Mouse (Mus musculus) gastrocnemius, adult 8-10 months (tissue): ENCODE measurements around the gene Kpnb1. TPM values are rescaled to one million over a fixed set of nuclear protein-coding genes. Genes with fewer than 3 reads are reported as not detected.
"Not testable (repeated sequence)": the region's sequence is repeated elsewhere in the genome, so short reads cannot be mapped to it uniquely, and the experiment has no call there.

Experiments used
- DNase-seq, 2 experiments: peaks; one replicate each; pipeline ENCODE4 v3.0.0; 2022; ENCODE audit warnings: low spot score in 2 of 2
- total RNA-seq, 4 experiments: library from RNA; stranded (reverse); gene quantifications; 2 replicates each; pipeline ENCODE4 v1.2.4; 2022

Gene Kpnb1
- 10 to 100 TPM; 44.0 to 55.2 (median 46.2) TPM for total RNA-seq

DNA sequence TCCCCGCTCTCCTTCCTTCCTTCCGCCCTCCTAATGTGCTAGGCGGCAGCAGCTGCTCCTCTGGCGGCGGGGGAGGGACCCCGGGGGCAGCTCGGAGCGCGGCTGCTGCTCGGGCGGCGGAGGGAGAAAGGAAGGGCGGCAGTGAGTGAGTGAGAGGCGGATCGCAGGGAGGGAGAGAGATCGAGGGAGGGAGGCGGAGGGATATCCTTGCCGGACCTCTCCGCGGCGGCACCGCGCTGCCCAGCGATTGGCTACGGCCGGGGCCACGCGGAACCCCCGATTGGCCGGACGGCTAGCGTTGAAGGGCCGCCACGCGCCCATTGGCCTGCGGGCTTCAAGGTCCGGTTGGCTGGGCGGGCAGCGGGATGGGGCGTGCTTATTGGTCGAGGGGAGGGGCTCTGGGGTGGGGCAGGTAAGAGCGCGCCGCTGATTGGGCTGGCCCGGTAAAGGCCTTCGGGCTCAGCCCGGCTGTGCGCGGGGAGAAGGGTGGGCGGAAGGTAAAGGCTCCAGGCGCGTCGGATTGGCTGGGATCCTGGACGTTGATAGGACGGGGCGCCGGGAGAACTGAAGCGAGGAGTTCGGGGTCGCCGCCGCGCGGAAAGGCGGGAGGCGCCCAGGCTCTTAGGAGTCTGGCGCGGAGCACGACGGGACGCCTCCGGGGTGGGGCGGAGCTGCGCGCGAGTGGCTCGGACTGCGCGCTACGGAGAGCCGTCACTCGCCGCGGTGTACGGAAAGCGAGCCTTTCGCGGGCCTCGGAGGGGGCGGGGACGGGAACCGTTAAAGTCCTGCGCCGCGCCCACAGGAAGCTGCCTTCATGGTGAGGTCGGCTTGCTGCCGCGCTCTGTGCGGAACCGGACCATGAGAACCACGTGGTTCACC is at the start of gene Kpnb1:
TSS of gene Kpnb1 (minus strand) at position 118 of the 879 bp plus-strand sequence.
- DNase-seq: peak; percentile 97 to 99

- no peak for DNase-seq
Measured at GRCm38 (mm10) chr11:97232436-97232835, 44.8 kb upstream of the Kpnb1 start.

DNA sequence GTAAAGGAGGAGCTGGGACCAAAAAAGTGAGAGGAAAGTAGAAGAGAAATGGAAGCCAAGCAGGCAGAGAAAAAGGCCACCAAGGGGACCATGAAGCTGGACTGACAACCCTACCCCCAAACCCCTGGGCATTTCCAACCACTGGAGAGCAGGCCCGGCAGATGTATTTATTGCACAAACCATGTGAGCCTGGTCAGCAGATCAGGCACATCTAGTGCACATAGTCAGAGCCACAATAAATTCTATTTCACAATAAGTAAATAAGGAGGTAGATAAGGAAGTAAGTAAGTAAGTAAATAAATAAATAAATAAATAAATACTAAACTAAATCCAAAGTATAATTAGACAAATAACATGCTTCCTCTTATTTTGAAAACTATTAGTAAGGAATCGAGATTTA is 41.7 kb upstream of the Kpnb1 start:
- DNase-seq: no peak

- DNase-seq: no peak
Measured at GRCm38 (mm10) chr11:97228985-97229384, 41.3 kb upstream of the Kpnb1 start.

GRCm38 (mm10) chr11:97226131-97226530 is 38.5 kb upstream of the Kpnb1 start:
- no peak for DNase-seq

GRCm38 (mm10) chr11:97223485-97223884 is 35.8 kb upstream of the Kpnb1 start:
- DNase-seq: no peak

DNA sequence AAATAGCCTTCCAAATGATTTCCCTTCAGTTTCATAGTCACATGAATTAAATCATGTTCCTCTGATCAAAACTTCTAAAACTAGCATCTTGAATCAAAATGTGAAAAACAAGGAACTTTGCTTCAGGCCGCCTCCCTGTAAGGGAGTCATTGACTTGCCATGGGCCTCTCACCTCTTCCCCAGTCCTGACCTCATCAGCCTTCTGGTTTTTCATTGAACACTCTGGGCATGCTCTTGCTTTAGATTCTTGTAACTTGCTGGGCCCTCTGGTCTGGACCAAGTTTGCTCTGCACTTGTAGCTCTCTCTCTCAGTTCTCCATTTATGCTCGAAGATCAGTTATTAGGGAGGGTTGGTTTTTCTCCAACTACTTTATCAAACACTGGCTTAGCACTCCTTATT is 33.9 kb upstream of the Kpnb1 start:
- no peak for DNase-seq

DNA sequence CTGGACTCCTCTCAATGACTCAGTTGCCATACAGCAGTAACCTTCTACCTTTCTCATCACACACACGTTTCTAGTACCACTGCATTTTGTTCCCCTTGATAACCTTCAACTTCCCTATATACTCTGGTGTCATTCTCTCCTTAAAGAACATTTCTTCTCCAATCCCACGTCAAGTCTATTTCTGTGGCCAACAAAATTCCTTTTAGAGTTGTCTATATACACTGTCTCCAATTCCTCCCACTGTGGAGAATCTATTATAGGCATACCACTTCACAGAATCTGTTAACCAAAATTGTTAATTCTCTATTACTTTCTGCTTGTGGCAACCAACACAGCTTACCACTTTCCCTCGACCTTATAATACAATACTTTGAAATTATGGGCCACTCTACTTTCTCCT is 32.5 kb upstream of the Kpnb1 start:
- DNase-seq: no peak

DNA sequence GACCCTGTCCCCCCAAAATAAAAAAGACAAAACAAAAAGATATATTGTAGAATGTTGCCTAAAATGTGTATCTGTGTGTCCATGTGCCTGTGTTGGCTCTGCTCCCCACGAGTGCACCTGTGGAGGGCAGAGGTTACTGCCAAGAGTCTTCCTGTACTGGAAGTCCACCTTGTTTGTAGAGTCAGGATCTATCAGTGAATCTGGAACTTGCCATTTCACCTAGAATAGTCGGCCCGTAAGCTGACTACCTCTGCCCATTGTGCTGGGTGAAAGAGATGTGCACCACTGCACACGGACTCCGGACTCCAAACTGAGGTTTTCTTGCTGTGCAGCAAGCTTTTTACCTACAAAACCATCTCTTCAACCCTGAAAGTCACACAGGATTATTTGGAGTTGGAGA is 26.7 kb upstream of the Kpnb1 start:
- DNase-seq: no peak

DNA sequence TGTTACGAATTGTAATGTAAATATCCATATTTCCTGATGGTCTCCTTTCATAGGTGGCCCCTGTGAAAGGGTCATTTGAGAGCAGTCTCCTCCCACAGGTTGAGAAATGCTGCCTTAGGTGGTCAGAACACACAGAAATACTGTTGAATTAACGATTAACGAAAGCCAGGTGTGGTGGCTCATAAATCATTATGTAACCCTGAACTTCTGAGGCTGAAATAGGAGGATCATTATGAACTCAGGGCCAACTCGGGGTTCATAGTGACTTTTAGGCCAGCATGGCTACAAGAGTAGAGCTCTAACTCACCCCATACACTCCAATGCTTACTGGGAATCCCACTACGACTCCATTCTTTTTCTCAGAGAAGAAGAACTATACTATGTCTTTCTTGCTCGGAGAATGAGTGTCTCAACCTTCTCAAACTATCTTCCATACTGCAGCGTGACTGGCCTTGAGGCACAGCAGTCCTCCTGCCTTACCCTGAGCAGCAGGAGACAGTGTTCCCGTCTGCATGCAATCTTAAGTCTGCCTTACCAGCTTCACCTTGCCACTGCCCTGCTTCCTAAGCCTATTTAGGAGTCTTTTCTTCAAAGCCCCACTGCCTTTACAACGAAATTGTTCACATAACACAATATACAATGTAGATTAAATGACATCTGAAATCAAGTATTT is 23.2 kb upstream of the Kpnb1 start:
- no peak for DNase-seq

GRCm38 (mm10) chr11:97207011-97207422 is 19.3 kb upstream of the Kpnb1 start:
- DNase-seq: no peak

DNA sequence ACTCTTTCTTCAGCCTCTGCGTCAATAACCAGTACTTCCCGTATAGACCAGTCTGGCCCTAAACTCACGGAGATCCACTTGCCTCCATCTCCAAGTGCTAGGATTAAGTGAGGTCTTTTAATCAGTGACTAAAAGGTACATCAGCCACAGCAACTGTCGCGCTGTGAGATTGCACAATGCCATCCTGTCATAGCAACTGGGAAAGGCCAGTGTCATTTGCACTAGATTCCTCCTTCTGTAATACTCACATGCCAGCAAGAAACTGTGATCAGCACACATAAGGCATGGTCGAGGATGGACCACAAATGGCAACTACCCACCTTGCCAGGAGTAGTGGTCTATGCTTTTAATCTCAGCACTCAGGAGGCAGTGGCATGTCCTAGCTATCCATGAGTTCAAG is 11.8 kb upstream of the Kpnb1 start:
- DNase-seq: no peak

GRCm38 (mm10) chr11:97198601-97199000 is 10.9 kb upstream of the Kpnb1 start:
- DNase-seq: peak in 1 of 2 experiments; percentile 17

- no peak for DNase-seq
Measured at GRCm38 (mm10) chr11:97197021-97197420, 9.3 kb upstream of the Kpnb1 start.

- no peak for DNase-seq
Measured at GRCm38 (mm10) chr11:97196541-97196940, 8.9 kb upstream of the Kpnb1 start.

DNA sequence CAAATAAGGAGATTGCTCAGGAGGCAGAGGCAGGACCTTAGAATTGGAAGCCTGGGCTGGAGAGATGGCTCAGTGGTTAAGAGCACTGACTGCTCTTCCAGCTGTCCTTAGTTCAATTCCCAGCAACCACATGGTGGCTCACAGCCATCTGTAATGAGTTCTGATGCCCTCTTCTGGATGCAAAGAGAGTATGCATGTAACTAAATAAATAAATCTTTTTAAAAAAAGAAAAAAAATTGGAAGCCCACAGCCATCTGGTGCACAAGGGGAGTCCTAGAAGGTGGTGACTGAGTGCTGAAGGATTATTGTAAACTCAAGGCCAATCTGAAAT is 4.9 kb upstream of the Kpnb1 start:
- DNase-seq: no peak

DNA sequence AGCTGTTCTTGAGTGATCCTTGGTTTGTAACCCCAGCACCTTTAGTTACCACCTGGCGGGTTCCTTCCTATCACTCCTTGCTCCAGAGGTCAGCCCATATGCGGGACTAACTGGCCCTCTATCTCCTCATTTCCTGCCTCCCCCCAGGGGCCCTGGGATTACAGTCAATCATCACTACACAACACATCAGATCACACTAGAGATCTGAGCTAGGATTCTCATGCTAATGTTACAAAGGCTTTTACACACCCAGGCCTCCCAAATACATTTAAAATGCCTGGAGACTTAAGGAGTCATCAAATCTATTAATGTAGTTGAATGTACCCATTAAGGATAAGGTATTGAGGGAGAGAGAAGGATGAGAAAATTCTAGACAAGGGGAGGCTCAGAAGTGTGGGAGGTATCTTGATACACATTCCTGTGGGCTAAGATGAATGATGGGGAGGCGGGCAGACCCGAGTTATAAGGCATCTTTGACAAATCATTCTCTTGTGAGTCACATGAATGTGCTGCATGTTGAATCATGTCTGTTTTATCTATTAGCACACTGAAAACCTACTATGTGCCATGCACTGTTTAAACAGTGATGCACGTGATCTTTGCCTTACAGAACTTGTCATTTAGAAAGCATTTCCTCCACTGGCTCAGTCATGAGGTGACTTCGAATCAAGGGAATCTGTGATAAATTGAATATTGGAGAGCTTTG is 4.4 kb upstream of the Kpnb1 start:
- no peak for DNase-seq

DNA sequence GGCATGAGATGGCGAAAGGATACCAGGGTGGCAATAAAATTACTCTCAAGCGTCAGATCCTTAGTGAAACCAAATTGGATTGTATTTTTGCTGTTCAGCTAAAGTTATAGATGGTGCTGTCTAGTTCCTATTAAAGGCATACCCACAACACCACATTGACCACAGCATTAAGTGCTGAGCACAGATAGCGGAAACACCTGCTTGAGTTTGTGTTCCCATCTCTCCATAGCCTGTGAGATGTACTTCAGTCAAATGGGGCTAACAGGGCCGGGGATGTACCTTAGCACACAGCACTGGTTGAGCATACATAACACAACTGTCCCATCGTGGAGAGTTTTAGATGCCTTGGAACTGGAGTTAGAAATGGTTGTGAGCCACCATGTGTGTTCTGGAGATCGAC is 3.3 kb upstream of the Kpnb1 start:
- DNase-seq: no peak

- not testable (repeated sequence) for DNase-seq
Measured at GRCm38 (mm10) chr11:97189645-97190044, 2.0 kb upstream of the Kpnb1 start.

DNA sequence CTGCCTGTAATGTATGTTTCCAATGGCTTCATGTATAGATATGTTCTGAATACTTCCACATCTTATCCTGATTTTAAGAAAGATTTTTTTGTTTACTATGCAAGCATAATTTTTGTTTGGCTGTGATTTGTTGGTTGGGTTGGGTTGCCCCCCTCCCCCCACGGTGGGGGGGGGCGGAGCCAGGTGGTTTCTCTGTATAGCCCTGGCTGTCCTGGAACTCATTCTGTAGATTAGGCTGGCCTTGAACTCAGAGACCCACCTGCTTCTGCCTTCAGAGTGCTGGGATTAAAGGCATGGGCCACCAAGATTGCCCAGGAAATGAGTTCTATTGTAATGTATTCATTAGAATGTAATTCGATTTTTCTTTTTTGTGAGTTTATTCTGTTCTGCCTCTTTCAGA is 1.6 kb upstream of the Kpnb1 start:
- DNase-seq: no peak

DNA sequence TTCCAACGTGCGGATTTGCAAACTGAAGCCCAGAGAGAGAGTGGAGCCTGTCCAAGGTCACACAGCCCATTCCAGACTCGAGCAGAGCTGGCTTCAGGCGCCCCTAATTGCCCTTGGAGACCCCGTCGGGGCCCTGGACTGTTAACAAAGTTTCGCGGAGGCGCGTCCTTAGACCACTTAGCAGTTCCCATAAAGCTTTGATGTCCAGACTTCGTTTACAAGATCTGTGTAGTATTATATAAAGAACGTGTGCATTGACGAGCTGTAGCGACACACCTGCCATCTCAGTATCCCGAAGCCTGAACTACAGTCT is 918 bp upstream of the Kpnb1 start:
- no peak for DNase-seq

- DNase-seq: peak; percentile 92 to 96
Measured at GRCm38 (mm10) chr11:97186947-97187763, 526 bp downstream of the Kpnb1 start.
